Mouse (Mus musculus) central nervous system, embryonic 11.5 days (tissue): ENCODE measurements around the gene Cnrip1. TPM values are rescaled to one million over a fixed set of nuclear protein-coding genes. Genes with fewer than 3 reads are reported as not detected.

Experiments used
- polyA plus RNA-seq: library from polyadenylated mRNA; depleted of rRNA; stranded (reverse); fragments of >200 nt; gene quantifications from 2 replicates; pipeline ENCODE4 v1.2.3, GENCODE M21; 2012; rRNA removed

The Cnrip1 gene
- 15.1 and 20.7 TPM in 2 replicates for polyA plus RNA-seq

DNA sequence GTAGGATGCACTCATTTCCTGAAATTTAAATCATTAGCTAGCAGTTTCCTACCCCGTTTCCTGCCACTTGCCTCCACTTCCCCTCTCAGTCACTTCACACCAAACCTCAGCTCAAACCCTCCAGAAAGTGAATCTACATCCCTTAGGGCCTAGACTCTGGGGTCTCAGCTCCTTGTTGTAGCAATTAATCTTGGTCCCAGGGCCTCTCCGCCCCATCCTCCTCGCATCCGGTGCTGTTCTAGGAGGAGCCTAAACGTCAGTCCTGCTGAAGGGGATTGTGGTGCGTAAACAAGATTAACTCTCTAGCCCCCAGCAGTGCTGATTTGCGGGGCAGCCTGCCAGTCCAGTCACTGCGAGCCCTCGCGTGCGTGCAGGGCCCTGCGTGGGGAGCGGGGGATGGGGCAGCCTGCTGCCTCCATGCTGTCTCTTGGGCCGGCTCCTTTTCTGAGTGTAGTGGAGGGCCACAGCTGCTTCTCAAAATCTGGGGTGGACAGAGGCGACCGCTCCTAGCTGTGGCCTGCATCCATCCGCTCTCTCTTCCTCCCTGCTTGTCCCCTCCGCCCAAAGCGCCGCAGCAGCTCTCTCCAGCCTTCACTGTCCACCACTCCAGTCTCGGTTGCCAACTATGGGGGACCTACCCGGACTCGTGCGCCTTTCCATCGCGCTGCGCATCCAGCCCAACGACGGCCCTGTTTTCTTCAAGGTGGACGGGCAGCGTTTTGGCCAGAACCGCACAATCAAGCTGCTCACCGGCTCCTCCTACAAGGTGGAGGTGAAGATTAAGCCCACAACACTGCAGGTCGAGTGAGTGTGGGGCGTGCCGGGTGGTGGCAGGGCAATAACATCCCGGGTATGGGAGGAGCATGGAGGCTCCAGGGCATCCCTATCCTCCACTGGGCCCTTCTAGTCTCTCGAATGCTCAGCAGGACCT lies at the start of gene Cnrip1, which contains the start of gene Plek:
TSS of gene Cnrip1 (plus strand) at position 42 of the 931 bp plus-strand sequence.
TSS of gene Plek (minus strand) at position 837 of the 931 bp plus-strand sequence.

Other genes starting within 250 kb of the Cnrip1 start
- 4.9 and 5.8 TPM in 2 replicates for gene Fbxo48, start 100.2 kb upstream of the Cnrip1 start, polyA plus RNA-seq
- gene Plek, start 795 bp downstream of the Cnrip1 start, polyA plus RNA-seq: 5.6 and 7.6 TPM in 2 replicates
- gene Ppp3r1, start 107.7 kb downstream of the Cnrip1 start, polyA plus RNA-seq: 58.3 and 61.5 TPM in 2 replicates
- 19.9 and 21.1 TPM in 2 replicates for gene Wdr92, start 130.5 kb downstream of the Cnrip1 start, polyA plus RNA-seq
- gene Pno1, start 160.0 kb downstream of the Cnrip1 start, polyA plus RNA-seq: 25.0 and 29.7 TPM in 2 replicates
- 85.1 and 90.5 TPM in 2 replicates for gene C1d, start 206.0 kb downstream of the Cnrip1 start, polyA plus RNA-seq